Mouse (Mus musculus): Measurements from ENCODE around the gene Olfr1263.

The Olfr1263 gene

DNA sequence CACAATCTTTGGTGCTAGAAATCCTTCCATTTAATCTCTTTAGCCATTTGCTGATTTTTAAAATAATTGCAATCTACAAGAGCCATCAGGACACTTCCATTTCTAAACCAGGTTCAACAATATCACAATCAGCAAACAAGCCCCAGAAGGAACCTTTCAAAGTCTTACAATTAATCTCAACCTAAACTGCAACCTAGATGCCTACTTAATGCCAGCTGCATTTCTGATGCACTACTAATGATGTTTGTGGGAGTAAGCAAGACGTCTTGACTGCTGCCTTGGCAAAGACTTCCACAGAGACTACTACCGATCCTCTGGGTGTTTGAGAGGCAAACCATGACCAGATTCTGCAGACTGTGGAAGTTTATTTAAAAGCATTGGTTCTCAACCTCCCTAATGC lies at the start of gene Olfr1263:
Gene Olfr1263, plus strand, starts transcription at position 301 of the 400 bp plus-strand sequence.
- in situ Hi-C loops (cut with MboI, MseI) = no loop called here

DNA sequence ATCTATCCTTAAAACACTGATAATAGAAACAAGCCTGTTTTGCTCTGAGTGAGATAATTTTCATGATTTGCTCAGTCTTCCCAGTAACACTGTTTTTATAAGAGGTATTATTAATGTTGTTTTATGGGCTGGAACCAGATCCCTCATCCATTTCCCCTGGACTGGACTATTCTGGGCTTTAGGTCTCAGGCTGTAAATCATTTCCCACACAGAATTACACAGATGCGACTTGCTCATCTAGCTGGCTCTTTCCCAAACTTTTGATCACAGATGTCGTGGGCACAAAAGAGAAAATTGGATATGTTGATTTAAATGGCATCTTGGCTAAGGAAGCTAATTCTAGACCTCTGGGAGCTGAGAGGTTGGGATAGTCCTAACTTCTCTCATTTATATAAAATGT lies 37.7 kb upstream of the Olfr1263 start, which contains the start of gene Olfr1260:
Gene Olfr1260, plus strand, starts transcription at position 157 of the 400 bp plus-strand sequence.
- in situ Hi-C loops (cut with MboI, MseI) = no loop called here

DNA sequence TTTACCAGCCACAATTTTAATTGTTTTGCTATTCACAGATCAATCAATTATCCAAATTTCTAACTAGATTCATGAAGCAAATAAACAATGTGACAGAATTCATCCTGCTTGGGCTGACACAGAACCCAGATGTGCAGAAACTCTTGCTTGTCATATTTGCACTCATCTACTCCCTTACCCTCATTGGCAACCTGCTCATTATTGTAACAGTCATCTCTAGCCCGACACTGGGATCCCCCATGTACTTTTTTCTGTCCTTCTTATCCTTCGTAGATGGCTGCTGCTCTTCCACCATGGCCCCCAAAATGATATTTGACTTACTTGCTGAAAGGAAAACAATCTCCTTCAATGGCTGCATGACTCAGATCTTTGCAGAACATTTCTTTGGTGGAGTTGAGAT lies 34.2 kb upstream of the Olfr1263 start:
- in situ Hi-C loops (cut with MboI, MseI) = no loop called here

DNA sequence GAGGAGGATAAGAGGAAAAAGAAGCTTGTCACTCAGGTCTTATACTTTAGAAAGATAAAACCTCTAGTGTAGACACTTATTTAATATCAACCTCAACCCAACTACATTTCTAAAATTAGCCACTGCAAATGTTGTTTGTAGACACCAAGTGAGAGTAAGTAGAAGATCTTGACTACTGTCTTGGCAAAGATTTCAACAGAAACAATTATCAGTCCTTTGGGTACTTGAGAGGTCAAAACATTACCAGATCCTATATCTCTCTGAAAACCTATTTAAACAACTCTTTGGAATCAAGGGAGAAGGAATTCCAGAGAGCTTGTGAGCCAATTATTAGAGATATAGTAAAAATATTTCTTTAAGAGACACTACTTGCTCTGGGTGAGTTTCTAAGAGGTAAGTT lies 21.0 kb upstream of the Olfr1263 start, which contains the start of gene Olfr1261:
Gene Olfr1261, plus strand, starts transcription at position 301 of the 400 bp plus-strand sequence.
- in situ Hi-C loops (cut with MboI, MseI) = no loop called here

DNA sequence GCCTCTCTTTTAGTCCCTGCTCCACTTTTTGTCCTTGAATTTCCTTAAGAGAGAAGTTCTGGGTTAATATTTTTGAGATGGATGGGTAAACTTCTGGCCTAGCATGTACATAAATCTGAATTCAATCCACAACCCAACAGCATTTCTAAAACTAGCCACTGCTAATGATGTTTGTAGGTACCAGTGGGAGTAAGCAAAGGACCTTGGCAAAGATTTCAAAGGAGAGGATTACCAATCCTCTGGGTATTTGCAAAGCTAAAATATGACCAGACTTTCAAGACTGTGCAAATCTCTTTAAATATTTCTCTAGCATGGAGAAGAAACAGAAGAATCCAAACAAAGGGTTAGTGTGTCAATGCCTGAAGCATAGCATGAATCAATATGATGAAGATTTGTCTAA lies 12.1 kb upstream of the Olfr1263 start, which contains the start of gene Olfr1262:
Gene Olfr1262, plus strand, starts transcription at position 301 of the 400 bp plus-strand sequence.
- in situ Hi-C loops (cut with MboI, MseI) = no loop called here

DNA sequence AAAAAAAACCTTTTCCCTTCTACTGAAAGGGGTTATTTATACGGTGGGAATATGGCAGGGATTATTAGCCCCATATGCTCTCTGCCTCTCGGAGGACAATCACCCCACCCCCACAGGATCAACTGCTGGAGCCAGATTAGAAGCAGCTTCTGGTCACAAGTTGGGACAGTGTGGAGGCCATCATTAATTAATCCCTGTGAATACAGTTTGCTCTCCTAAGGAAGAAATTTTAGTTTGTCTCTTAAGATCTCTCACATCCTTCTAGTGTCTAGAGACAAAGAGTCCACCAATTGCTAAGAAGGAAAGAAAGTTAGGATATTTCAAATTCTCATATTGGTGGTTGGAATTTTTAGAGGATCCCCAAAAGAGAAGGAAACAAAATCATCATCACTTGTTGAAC lies 13.5 kb downstream of the Olfr1263 start, which contains the start of gene Olfr1264:
Gene Olfr1264, minus strand, starts transcription at position 101 of the 400 bp plus-strand sequence.
- in situ Hi-C loops (cut with MboI, MseI) = no loop called here

DNA sequence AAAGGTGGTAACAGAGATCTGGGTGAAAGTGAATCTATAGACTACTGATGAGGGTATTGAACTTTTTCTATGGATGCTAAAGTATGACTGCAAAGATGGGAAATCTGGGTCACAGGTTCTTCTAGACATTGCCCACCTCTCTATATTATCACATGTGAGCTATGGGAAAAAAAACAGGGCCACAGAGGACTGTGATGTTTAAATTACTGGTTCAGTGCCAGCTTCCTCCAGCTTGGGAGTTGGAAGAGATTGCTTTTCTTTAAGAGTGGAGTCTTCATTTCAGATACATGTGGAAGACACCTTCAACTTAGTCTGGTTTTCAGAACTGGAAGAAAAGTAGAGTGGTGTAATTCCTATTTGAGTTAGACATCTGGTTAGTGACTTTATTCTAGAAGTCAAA lies 23.1 kb downstream of the Olfr1263 start, which contains the start of gene Olfr1265:
Gene Olfr1265, plus strand, starts transcription at position 301 of the 400 bp plus-strand sequence.
- in situ Hi-C loops (cut with MboI, MseI) = no loop called here

DNA sequence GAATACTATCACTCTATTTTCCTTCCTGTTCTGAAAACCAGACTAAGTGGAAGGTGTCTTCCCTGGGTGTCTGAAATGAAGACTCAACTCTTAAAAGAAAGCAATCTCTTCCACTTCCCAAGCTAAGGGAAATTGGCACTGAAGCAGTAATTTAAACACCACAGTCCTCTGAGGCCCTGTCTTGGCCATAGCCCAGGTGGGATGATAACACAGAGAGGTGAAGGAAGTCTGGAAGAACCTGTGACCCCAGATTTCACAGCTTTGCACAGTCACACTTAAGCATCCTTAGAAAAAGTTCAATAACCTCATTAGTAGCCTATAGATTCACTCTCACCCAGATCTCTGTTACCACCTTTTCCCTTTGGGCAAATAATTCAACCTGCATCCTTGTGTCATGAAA lies 51.6 kb downstream of the Olfr1263 start, which contains the start of gene Olfr140:
Gene Olfr140, minus strand, starts transcription at position 101 of the 400 bp plus-strand sequence.
- in situ Hi-C loops (cut with MboI, MseI) = no loop called here

Measured in T-helper 1 cell (primary cell).